Mouse (Mus musculus) liver (tissue): ENCODE results near the gene Trim38.
"Not testable (repeated sequence)": the region's sequence is repeated elsewhere in the genome, so short reads cannot be mapped to it uniquely, and the experiment has no call there.

Source experiments
- DNase-seq: peaks from one replicate; pipeline ENCODE4 v3.0.0-alpha.2; 2020; ENCODE audit warnings: mixed read lengths

Gene Trim38

DNA sequence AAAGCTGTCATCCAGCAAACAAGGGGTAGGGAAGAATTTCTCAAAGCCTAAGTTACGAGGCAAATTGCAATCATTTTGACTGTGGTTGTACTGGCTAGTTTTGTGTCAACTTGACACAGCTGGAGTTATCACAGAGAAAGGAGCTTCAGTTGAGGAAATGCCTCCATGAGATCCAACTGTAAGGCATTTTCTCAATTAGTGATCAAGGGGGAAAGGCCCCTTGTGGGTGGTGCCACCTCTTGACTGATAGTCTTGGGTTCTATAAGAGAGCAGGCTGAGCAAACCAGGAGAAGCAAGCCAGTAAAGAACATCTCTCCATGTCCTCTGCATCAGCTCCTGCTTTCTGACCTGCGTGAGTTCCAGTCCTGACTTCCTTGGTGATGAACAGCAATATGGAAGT lies at the start of gene Trim38:
Gene Trim38, plus strand, starts transcription at position 301 of the 400 bp plus-strand sequence.
- DNase-seq = not testable (repeated sequence)

DNA sequence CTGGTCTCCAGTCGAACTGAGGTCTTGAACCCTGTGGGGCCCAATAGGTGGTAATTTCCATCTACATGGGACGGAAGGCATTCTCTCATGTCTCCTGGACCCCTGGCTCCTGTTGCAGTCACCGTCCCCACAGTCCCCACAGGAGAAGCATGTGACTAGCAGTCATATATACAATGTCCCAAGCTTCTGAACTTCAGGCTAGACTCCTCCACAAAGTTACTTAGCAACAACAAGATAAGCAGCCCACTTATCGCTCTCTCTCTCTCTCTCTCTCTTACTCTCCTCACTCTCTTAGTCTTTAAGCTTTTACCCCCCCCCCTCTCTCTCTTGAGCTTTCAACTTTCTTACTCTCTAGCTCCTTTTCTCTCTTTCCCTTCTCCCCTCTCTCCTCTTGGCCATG lies 45.5 kb upstream of the Trim38 start:
- DNase-seq = no peak

DNA sequence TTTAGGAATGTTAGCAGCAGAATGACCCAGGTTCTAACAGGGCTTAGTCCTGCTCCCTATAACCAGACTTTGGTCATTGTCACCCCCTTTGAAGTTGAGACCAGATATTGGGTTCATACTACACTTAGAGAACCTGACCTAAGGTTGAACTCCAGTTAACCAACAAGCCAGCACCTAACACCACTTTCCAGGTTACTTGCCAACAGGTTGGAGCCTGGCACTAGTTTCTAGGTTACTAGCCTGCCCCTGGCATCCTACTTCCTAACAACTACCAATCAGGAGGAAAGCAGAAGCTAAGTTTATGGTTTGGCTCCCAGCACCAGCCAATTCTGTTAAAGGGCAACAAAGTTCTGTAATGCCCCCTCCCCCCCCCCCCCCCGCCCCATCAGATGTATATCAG lies 44.5 kb upstream of the Trim38 start:
- no peak for DNase-seq

DNA sequence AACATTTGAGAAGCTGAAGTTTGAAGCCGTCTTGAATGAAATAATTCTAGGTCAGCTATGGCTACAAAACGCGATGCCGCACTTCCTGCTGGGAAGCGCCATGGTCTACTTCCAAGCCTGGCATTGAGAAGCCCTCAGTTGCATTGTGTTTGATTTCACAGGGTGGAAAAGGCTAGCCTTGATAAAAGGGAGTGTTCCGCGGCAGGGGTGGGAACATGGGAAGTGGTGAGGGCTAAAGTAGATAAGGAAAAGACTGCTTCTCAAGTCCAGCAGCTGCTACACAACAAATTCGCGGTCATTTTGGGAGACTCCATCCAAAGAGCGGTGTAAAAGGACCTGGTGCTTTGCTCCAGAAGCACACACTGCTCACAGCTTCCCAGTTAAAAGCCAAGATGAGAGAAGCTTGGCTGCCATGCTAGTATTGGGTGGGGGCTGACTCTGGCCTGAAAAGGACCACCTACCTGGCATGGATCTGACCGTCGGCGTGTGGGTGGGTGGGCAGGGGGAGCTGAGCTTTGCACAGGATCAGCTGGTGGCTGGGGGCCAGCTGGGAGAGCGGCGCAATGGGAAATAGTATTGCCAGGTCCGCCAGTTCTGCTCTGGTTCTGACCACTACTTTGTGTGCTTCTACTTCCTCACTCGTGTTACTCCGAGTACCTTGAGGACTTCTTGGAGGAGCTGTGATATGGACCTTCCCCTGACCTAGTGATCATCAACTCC lies 41.1 kb upstream of the Trim38 start:
- DNase-seq = peak; percentile 58

DNA sequence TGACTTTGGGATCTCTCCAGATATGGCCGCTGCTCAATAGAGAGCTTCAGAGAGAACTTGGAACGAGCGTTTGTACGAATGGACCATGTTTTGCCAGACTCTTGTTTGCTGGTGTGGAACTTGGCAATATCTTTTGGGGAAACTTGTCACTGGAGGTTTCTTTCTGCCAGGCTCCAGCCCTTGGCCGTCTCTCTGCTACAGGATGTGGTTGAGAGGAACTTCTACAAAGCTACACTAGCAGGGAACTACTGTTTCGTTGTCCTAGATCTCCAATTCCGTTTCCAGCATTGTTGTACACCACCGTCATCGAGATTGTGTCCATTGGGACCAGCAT lies 40.6 kb upstream of the Trim38 start:
- no peak for DNase-seq

DNA sequence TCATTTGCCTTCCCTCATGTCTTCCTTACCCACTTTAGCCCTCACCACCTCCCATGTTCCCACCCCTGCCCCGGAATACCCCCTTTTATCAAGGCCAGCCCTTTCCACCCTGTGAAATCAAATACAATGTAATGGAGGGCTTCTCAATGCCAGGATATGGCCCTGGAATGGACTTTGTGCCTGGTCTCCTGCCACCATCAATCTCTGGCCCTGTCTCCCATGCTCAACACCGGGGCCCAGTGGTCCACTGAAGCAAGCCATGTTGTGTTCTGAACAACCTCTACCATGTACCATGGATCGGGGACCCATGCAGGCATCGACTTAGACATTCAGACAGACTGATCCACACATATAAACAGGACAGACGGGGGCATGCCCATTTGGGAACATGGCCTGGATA lies 40.0 kb upstream of the Trim38 start:
- DNase-seq = no peak

DNA sequence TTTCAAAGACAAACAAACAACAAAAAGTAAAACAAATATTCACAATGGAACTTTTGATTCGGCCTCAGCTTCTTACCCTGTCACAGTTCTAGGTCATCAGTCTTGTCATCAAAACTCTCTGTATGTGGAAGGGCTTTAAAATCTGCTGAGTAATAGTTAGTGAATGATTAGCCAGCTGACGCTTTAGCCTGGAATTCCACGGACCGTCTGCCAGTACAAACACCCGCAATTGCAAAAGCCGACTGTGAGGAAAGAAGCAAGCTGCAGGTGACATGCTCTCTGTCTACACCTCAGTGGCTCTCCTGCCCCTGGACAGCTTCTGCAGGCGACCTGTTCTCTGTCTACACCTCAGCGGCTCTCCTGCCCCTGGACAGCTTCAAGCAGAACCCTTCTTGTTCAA lies 39.2 kb upstream of the Trim38 start:
- DNase-seq = no peak

DNA sequence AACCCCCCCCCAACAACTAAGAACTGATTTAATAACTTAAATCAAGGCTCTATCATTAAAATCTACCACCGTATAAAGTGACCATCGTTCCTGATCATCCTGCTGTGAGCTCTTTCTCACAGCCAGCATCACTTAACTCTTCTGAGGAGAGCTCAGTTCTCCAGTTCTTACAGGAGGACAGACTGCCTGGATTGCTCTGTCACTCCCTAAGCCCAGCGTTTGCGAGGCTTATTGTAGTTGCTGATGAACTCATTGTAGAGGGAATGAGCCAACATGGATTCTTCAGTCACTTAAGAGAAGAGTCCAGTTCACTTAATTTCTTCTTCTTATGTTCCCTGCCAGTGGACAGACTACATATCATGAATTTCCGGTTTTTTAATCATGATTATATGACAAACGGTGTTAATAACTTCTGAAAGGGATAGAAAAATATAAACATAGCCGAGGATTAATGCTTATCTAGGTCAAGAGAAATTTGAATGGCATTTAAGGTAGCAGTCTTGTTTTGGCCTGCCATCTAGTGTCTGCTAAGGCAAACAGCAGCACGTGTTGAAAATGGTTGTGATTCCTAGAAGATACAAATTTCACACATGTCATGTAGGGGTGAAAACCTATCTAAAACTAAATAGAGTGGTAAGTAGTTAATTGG lies 37.4 kb upstream of the Trim38 start:
- no peak for DNase-seq

DNA sequence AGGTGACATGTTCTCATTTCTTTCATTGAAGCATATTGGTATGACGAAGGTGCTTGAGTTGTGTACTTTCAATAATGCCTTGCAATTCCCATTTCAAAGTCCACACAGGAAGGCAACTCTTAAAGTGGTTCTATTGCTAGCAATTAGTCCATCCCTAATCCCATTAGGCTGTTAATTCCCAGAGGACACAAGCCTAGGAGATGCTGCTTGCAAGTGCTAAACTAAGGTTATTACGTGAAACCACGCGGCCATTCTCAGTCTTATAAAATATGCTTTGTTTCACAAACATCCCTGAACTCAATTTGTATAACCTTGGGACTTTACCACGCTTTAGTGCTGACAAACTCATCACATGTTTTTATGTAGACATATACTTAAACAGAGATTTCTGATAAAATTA lies 32.6 kb upstream of the Trim38 start:
- DNase-seq = no peak

DNA sequence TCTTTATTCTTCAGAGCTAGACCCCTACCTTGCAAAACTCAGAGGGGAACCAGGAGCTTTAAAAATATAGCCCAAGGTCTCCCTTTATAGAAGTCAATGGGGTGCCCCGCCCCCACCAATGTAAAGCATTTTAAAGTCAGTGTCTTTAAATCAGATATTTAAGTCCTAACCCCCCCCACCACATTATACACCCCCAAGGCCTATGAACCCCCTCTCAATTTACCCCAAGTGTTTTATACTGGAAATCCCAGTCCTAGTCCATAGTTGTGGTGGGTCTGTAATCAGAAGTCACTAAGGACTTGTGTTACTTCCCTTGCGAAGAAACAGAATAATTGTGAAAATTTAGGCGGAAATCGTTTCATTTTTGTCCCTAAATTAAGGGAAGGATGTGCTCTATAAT lies 31.7 kb upstream of the Trim38 start:
- DNase-seq = peak; percentile 65

DNA sequence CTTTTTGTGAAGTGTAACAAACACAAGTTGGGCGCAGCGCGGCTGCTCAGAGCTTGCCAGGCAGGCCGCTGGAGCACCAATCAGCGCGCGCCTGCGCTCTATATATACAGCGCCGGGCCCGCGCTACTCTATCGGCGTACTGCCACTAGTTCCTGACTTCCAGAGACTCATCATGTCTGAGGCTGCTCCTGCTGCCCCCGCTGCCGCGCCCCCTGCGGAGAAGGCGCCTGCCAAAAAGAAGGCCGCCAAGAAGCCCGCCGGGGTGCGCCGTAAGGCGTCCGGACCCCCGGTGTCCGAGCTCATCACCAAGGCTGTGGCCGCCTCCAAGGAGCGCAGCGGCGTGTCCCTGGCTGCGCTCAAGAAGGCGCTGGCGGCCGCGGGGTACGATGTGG lies 31.0 kb upstream of the Trim38 start, which contains the start of gene Hist1h1c:
Gene Hist1h1c, plus strand, starts transcription at position 132 of the 392 bp plus-strand sequence.
- peak; percentile 96 for DNase-seq

DNA sequence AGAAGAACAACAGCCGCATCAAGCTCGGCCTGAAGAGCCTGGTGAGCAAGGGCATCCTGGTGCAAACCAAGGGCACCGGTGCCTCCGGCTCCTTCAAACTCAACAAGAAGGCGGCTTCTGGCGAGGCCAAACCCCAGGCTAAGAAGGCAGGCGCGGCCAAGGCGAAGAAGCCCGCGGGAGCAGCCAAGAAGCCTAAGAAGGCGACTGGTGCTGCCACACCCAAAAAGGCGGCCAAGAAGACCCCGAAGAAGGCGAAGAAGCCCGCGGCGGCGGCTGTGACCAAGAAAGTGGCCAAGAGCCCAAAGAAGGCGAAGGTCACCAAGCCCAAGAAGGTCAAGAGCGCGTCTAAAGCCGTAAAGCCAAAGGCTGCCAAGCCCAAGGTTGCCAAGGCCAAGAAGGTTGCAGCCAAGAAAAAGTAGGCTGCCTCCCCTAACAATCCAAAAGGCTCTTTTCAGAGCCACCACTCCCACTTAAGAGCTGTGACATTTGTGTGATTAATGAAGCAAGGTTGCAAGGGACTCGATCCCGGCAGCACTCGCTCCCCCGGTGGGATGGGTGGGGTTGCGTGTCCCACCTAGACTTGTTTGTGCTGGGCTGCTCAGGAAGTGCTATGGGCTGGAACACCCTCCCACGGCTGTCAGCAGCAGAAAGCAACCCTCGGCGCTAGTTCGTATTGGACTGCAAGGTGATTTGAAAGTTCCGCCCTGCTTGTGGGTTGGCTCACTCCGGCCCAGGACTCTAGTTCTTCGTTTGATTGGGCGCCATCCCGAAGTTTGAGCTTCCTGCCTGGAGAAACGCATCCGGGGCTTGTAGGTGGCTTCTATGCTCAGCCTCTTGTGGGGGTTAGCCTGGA lies 30.4 kb upstream of the Trim38 start:
- peak; percentile 93 for DNase-seq

DNA sequence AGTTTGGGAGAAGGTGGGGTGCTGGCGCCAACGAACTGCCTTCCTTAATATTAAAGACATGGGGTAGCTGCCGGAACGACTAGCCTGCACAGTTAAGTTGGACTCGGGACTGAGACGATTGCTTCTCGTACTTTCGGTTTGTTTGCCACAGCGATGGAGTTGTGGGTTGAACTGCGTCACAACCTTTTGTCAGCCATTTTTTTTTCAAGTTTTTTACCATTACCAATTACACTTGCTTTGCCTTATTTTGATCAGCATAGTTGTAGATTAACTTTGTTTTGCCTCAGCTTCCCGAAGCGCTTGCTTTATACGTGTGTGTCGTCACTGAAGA lies 29.8 kb upstream of the Trim38 start:
- DNase-seq = no peak

DNA sequence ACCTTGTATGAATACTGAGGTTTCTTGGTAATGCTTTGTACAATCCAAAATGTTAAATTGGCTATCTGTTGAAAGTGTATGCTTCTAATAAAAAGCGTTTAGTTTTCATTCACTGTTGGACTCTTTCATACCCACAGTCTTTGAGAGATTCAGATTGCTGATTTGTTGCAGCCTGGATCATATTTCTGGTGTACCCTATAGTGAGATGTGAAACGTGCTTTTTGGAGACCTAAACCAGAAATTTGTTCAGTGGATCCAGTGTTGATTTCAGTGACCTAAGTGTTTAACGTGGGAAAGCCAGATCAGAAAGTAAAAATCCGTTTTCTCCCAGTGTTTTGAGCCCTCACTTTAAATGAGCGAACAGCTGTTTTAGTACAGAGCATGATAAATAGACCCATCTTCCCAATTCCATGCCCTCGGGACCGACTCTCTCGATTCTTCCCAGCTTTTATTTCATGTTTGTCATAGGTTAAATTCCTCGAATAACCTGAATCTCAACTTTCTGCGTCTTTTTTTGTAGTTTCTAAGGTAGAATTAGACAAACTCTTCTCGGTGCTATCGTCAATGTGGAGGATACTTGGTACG lies 29.4 kb upstream of the Trim38 start:
- DNase-seq = no peak

DNA sequence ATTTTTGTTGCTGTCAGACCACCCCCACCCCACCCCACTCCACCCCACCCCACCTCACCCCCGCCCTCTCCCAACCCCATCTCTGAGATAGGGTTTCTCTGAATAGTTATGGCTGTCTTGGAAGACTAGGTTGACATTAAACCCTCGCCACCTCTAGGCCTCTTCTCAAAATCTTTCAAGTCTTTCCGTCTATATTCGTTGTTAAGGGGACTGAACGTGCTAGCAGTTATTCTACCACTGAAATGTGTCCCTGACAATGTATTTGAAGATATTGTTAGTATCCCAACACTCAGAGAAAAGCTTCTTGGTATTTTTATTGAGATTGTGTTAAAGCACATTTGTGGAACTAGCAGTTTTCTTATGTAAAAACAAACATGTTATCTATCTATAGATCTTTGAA lies 28.8 kb upstream of the Trim38 start:
- peak; percentile 55 for DNase-seq

DNA sequence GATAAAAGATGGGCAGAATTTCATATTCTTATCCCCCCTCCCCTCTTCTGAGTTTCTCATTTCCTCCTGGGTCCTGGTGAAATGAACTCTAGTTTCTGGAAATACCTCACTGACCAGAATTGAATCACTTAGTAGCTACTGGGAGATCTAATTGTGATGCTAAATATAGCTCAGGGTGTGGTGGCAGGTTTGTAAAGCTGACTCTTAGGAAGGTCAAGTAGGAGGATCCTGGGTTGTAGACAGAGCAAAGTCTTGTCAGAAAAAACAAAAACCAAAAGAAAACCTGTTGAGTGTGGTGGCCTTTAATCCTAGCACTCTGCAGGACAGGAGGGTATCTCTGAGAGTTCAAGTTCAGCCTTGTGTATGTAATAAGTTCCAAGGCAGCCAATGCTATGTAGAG lies 27.7 kb upstream of the Trim38 start:
- no peak for DNase-seq

DNA sequence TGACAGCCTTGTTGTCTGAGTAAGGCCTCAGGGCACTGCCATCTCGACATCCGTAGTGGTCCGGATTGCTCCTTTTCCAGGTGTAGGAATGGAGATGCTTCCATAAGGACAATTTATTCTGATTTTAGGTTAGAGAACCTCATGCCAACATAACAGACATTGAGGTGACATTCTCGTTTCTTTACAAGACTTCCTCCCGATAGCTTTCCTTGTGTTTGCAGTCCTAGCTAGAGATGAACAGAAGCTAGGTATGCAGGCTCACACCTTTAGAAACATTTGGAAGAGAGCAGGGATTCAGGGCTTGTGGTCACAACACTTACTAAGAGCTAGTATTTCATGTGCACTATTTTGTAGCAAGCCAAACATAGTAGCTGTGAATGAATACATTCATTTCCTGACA lies 26.5 kb upstream of the Trim38 start:
- no peak for DNase-seq

DNA sequence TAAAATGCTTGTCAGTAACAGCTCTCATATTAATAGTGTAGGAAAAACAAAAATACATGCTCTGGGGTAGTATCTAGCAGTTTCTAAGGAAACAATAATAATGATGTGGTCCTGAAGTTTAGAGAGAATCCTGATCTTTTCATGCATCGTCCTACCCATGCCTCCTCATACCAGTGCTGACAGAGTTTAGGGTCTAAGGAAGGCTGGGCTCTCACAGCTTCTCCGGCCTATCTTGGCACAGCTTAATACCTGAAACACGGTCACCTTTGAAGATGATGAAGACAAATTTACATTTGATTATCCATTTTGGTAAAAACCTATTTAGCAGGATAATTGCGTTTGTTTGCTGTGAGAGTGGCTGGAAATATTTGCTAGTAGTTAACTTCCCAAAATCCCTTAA lies 25.8 kb upstream of the Trim38 start:
- no peak for DNase-seq

DNA sequence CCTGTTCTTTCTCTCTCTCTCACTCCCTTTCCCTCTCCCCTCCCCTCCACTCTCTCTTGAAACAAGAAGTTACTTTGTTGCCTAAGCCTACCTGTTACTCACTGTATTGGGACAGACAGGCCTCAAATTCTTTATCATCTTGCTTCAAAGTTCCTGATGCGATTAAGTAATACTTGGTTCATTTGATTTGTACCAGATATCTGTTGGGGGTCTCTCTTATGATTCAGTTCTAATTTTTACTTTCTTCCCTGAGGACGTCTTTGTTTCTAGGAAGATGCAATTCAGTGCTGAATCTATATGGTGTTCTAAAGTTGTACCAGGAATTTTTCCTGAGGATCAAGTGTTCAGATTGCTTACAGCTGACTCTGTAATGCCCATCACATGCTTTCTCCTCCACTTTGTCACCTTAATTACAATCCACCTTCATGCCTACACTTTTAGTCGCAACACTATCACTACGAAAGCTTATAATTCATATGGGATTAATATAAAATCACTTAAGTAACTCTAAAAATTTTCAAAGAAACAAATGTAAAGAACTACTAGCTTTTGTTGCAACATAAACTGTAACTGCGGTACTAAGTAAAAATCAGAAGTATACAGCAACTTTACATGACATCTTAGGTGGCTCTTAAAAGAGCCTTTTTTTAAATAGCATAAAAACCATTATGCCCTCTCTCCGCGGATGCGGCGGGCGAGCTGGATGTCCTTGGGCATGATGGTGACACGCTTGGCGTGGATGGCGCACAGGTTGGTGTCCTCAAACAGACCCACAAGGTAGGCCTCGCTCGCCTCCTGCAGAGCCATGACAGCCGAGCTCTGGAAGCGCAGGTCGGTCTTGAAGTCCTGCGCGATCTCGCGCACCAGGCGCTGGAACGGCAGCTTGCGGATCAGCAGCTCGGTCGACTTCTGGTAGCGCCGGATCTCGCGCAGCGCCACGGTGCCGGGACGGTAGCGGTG lies 25.0 kb upstream of the Trim38 start:
- DNase-seq = peak; percentile 53

DNA sequence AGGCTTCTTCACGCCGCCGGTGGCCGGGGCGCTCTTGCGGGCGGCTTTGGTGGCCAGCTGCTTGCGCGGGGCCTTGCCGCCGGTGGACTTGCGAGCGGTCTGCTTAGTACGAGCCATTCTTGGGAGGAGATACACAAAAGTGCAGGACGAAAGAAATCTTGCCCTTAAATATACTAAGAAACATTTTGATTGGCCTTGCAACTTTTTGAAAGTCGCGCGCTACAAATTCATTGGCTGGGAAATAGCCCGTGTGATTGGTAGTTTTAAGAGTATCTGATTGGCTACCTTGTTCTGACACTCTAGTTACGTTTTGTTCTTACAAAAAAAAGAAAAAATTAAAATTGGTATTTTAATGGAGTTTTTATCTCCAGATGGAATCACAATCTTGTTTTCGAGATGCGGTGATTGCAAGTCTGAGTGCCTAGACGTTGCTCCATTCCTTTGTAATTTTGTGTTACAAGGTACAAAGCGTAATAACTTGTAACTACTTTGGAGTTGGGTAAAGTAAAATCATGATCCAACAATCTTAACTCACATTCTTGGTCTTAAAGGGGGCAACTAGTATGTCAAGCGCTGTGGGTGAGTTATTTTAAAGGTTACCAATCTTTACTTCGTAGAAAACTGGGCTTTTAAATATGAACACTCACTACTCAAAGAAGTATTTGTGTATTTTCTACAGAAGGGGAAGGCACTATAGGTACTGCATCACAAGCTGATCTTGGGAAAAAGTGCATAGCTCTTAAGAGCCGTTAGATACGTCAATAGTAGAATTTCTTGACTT lies 24.1 kb upstream of the Trim38 start, which contains the start of gene Hist1h3c:
Gene Hist1h3c, minus strand, starts transcription at position 222 of the 781 bp plus-strand sequence.
- DNase-seq = peak; percentile 87
